Mouse (Mus musculus) kidney, adult 8-10 months (tissue): Measurements from ENCODE around the gene Cbln1.

Experiments
- DNase-seq, 2 experiments: peaks; one replicate each; pipeline ENCODE4 v3.0.0; 2022

Cbln1 gene

DNA sequence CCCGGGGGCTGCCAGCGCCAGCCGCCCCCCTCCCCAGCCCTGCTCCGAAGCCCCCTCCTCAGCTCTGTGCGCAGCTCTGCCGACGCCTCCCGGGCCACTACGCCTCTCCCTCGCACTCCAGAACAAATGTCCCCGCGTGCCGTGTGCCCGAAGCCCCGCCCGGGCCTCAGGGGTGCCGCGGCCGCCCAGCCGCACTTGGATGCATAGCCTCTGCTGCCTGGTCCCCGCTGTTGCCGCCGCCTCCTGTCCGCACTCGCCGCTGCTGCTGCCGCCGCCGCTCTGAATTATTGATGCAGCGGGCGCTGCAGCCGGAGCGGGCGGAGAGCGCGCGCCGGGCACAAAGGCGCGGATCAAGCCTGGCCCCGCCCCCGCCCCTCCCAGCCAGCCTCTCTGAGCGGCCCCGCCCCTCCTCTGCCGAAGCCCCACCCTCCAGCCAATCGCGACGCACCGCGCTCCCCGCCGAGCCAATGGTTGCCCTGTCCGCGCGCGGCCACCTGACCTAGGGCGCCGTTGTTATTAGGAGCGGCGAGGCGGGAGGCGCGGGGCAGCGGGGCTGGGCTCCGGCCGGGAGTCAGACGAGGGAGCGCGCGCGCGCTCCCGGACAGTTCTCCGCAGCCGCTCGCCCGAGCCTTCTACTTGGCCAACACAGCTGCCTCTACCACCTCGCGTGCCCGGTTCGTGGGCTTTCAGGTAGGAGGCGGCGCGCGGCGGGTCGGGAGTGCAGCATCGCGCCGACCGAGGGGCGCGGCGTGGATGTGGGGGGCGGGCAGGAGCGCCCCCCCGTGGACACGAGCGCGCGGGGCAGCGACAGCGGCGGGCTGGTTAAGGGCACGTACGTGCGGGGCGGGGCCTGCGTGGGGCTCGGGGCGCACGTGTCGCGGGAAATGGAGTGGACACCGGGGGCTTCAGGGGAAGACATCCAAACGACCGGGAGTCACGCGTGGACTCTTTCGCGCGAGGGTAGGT lies at the start of gene Cbln1:
Cbln1 (minus strand) TSS at position 339 of the 966 bp plus-strand sequence.
- peak; percentile 71 to 76 for DNase-seq

- no peak for DNase-seq
These were observed 44.7 kb upstream of the Cbln1 start for GRCm38 (mm10) chr8:87517132-87517531.

GRCm38 (mm10) chr8:87513796-87514195 lies 41.4 kb upstream of the Cbln1 start:
- no peak for DNase-seq

DNA sequence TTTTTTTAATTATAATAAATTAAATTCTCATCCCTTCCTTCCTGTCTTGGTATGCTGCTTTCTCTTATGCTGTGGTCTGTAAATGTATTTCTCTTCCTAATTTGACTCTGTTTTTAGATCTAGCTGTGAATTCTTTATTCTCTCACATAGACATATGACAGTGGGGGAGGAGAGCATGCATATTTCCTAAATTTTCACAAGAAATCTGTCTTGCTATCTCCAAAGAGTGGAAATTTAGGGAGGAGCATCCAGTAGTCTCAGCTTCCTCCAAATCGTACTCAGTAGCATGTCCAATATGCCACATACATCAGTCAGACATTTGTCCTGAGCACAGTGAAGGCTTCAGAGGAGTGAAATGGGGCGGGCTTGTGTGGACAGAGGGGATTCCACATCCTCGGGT lies 40.9 kb upstream of the Cbln1 start:
- DNase-seq = no peak

DNA sequence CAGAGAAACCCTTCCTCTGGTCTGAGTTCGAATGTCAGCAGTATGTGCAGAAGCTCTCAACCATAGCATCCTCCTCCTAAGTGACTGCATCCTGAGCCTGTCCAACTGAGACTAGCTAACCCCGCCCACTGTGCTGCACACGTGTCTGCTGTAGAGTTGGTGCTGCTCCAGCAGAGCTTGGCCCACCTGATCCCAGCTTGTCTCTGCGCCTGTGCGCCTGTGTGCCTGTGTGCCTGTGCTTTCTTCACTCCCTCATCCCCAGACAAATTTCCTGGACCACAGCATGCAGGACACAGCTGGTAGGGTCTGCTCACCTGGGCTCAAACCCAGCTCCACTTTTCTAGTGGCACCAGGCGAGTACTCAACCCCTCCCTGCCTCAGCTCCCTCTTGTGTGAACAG lies 40.2 kb upstream of the Cbln1 start:
- DNase-seq = no peak

DNA sequence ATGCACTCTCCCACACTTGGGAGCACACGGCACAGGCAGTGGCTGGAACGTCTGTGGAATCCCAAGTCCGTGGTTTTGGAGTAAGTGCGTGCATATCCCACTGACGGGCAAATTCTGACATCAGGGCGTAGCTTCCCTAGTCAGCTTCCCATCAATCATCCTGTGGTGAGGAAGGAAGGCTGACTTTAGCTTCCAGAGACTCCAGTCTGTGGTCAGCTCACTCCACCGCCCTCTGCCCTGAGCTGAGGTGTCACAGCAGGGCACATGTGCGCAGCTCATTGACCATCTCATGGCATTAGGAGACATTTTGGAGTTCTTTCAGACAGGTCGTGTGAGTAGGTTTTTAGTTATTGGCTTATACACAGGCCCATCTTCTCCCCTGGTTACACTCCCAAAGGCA lies 34.6 kb upstream of the Cbln1 start:
- no peak for DNase-seq

DNA sequence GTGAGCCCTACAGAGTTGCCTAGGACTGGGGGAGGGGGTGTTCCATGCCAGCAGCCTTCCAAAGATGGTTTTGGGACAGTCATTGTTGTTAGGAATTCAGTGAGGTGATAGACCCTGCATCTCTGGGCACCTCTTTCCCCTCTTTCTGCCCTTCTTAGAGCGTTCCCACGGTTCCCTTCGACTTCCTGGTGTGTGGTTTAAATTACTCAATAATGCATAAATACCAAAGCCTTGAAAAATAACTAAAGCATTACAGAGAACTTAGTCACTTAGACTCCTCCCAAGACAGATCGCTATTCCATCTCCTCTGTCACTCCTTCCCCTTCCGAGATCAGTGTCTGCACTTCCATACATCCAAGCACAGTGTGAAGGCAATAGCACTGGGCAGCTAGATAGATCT lies 32.0 kb upstream of the Cbln1 start:
- DNase-seq = no peak

- DNase-seq = no peak
These were observed 30.3 kb upstream of the Cbln1 start for GRCm38 (mm10) chr8:87502684-87503083.

DNA sequence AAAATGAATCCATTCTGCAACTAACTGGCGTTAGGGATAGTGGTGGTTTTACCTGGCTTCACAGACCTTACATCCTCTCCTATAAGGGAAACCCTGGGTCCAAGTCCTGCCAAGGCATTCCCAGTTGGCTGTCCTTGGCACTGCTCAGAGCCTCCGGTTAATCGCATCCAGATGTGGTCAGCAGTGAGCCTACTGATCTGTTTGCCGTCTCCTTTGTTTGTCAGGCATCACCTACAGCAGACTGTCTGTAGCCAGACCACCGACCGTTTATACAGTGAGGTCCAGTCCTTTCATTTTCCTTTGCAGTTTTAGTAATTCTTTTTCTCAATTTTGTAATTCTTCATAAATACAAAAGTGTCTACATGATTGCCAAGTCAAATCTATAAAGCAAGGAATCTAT lies 25.2 kb upstream of the Cbln1 start:
- no peak for DNase-seq

DNA sequence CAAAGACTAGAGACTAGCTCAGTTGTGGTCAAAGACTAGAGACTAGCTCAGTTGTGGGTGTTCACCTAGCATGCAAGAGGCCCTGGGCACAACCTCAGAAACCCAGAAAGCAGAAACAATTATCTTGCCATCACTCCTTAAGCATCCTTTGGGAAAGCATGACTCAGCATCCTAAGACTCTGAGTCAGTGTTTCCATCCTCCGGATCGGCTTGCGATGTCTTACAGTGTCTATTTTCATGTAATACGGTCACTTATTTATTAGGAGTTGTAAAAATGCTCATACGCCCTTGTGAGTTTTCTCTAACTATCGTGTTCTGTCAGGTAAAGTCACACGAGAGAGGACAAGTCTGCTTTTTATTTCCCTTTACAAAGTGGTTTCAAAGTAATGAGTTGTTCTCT lies 24.1 kb upstream of the Cbln1 start:
- DNase-seq = no peak

GRCm38 (mm10) chr8:87494862-87495261 lies 22.5 kb upstream of the Cbln1 start:
- DNase-seq = no peak

DNA sequence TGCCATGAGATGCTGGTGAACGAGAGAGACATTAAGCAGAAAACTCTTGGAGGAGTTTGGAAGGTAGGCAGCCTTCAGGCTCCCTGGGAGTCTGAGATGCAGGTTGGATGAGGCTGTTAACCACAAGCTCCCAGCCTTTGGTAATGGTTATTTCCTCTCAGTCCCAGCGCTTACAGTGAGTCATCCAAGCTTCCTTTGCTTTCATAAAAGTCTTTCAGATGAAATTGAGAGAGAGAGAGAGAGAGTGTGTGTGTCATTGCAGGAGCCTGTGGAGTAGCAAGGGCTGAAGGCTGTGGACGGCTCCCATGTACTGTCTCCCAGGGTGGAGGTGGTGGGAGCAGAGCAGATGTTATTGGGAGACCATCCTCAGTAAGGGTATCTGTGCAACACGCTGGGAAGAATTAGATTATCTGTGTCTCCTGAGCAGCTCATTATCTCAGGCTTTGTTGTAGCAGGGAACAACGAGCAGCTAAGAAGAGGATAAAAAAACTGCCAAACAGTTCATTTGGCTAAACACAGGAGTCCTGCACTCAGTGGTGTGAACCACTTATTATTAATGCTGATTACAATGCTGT lies 17.5 kb upstream of the Cbln1 start:
- no peak for DNase-seq

GRCm38 (mm10) chr8:87481396-87481795 lies 9.0 kb upstream of the Cbln1 start:
- DNase-seq = no peak

DNA sequence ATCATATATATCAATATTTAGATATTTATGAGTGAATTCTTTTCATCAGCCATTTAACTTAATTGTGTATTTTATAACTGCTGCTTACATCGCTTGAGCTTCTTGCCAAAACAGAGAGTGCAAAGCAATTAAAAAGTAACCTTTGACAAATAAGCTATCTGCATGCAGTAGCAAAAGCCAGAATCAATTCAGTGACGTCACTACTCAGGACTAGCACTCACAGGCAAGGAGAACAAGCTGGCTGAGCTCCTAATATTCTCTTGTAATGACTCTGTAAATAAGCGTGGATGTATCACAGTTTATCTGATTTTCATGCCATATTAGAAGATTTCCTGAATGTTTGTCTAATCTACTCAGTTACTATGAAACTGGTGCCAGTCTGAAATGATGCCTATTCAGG lies 5.8 kb upstream of the Cbln1 start:
- no peak for DNase-seq

GRCm38 (mm10) chr8:87477102-87477645 lies 4.8 kb upstream of the Cbln1 start:
- DNase-seq = no peak

DNA sequence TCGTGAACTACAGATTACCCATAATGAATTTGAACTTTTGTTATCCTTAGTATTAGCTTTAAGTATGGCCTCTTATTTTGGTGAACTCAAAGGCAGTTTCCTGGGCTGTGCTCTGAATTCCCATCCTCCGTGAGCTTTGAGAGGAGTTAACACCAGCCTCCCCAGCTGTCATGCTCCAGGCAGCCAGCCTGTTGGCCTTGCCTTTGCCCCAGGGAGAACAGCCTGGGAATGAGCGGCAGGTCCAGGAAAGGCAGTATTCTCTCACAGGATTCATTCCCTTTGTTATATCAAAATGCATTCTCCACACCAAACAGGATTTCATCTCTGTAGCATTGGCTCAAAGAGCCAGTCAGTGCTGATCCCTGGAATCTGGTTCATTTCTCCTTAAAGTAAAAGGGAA lies 3.1 kb upstream of the Cbln1 start:
- no peak for DNase-seq

GRCm38 (mm10) chr8:87474379-87474778 lies 2.0 kb upstream of the Cbln1 start:
- no peak for DNase-seq

DNA sequence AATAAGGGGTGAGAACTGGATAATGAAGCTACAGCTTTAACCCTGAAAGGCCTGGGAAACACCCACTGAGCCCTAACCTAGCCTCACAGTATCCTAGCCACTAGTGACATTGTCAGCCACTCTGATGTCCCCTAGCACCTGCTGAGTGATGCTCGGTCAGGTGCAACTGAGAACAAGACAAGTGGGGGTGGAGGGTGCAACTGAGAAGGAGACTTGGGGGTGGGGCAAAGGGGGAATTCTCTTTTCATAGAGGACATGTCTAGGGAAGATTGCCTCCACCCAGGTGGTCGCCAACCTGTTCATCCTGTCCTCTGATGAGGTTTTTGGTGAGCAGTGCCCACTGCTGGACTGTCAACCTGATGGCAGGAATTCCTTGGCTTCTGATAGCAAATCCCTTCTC lies 1.5 kb upstream of the Cbln1 start:
- DNase-seq = no peak

GRCm38 (mm10) chr8:87473314-87473713 lies 905 bp upstream of the Cbln1 start:
- DNase-seq = no peak

- no peak for DNase-seq
These were observed 672 bp downstream of the Cbln1 start for GRCm38 (mm10) chr8:87471603-87472270.

DNA sequence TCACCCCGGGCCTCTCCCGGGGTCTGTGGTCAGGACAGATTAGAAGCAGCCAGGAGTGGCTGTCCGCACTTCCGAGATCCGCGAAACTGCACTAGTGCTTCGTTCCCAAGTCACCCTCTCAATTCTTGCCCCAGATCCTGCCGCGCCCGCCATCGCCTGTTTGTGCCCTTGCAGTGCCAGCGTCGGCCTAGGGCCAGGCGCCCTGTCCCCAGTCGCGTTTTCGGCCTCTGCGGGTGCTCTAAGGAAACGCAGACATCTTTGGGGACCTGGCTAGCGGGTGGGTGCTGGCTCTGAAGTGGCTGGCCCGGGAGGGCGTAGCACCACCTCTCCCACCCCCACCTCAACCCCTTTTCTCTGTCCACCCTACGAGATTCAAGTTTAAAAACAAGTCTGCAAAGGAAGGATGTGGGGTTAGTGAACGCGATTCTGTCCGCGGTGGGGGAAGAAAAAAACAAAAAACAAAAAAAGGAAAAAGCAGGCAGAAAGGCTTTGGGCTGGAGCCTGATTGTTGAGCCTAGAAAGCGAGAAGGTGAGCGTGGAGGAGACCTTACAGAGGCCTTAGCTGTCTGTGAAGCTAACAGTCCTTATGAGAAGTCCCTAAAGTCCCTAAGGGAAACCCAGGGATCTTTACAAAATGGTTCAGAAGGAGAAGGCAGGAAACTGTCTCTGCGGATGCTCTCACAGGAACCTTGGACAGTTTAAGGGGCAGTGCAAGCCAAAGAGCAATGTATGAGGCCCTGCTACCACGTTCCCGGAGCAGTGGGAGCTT lies 1.4 kb downstream of the Cbln1 start:
- DNase-seq = peak in 1 of 2 experiments; percentile 6

DNA sequence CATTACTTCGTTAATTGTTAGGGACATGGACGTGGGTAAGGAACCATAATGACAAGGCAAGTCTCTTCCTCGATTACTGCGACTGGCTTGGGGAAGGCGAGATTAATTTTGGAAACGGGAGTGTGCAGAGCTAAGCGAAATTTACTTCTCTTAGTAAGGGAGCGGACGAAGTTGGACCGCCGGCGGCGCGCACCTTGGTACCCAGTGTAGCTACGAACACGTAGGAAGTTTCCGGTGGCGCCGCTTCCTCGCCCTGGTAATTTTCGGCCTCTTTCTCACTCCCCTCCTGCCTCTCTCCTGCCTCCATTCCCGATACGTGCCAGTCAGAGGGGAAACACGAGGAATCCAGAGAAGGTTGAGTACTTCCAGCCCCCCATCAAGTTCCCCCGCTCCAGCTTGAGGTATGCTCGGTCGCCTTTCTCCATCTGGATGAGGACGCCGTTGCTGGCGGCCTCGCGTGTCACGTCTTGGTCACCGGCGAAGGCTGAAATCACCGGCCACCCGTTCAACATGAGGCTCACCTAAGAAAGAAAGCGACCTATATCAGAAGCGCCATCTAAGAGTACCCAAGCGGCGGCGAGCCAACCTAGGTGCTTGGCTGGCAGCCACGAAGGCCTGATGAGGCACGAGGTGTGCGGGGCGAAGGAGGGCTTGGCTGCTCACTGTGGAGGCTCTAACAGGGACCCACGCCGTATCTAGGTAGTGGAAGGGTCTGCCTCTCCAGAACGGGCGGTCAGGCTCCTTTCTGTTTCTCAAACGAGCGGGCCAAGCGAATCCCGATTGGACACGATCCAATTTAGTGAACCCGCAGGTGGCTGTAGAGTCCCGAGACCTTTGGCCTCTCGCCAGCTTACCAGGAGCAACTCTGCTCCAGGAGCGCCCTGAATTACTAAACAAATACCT lies 2.2 kb downstream of the Cbln1 start:
- peak in 1 of 2 experiments; percentile 11 for DNase-seq
